Mouse (Mus musculus) bone marrow macrophage, adult 2 months (primary cell): ENCODE measurements at regions not wholly inside any gene's neighbourhood (a gene's known extent, or its start where the extent isn't known, plus 50 kb on each side); places are given as distances from the start of the nearest gene placed in this dataset.

ENCODE experiments used
- CTCF ChIP-seq: IDR thresholded peaks from 2 replicates; pipeline ENCODE4 v1.5.1; 2012; ENCODE audit warnings: low read depth, mild to moderate bottlenecking, low read length, moderate library complexity
- POLR2A ChIP-seq: IDR thresholded peaks from 2 replicates; pipeline ENCODE4 v1.6.1; 2012; ENCODE audit warnings: mild to moderate bottlenecking, low read depth, low read length, borderline replicate concordance

GRCm38 (mm10) chr3:38297499-38297898, 187.1 kb downstream of the Ankrd50 start:
- TF ChIP-seq CTCF (no peak), POLR2A (no peak)
